Mouse (Mus musculus): ENCODE results near the gene Plin3. TPM values are rescaled to one million over a fixed set of nuclear protein-coding genes. Genes with fewer than 3 reads are reported as not detected.

Plin3 gene
- total RNA-seq (2023), result 10 to 100 TPM; 44.9 to 47.3 TPM

DNA sequence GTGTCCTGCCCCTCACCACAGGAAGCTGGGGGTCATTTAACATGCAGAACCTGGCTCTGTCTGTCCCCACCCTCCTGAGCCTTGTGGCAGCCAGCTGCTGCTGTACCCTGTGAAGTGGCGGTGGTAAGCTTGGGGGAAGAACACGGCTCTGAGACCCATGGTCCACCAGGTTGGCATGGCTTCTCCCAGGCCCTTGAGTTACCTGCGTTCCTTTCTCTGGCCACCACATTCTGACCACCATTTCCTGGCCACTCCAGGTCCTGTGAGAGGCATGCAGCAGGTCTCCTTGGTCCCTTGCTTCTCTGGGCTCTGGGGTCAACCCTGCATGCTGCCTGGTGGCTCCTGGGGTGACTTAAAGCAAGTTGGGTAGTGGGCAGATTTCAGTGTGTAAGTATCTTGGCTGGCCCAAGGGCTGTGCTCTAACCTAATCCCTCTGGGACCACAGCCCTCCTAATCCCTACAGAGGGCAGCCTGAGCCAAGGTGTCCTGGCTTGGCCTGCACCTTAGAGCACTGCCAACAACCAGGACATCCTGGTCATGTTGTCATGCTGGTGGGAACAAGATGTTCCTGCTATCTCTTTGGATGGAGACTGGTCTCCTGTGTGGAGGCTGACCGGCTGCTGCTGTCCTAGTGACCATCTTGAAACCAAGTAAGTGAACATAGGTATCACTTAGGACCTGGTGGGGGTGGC is at the start of gene Plin3:
Gene Plin3, minus strand, starts transcription at position 343 of the 692 bp plus-strand sequence.

DNA sequence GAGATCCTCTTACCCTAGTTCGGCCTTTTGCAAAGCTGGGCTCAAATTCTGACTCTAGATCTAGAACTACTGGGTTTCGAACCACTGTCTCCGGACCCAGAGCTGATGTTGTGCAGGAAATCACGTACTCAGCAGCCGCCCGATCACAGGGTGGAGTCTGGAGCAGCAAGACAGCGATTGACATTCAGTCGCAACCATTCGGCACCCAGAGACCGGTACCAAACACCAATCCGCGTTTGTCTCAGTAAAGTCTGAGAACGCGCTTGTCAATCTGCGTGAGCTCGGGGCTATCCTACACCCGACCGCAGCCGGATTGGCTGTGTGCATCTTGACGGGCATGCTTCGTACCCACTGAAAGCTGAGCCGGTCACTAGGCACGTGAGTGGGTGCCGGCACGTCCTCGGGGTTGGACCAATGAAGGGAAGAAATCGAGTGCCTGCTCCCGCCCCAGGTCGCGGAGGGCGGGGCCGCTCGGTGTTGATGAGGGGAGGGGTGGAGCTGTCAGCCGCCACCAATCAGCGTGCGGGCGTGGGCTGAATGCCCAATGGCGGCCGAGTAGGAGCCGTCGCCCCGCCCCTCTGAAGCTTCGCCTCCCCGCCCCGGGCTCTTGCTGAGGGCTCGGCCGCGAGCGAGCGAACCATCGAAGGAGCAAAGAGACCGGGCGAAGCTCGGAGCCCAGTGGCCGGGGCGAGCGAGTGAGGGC is 32.9 kb upstream of the Plin3 start, which contains the start of gene Kdm4b:
Gene Kdm4b, plus strand, starts transcription at position 613 of the 703 bp plus-strand sequence.

DNA sequence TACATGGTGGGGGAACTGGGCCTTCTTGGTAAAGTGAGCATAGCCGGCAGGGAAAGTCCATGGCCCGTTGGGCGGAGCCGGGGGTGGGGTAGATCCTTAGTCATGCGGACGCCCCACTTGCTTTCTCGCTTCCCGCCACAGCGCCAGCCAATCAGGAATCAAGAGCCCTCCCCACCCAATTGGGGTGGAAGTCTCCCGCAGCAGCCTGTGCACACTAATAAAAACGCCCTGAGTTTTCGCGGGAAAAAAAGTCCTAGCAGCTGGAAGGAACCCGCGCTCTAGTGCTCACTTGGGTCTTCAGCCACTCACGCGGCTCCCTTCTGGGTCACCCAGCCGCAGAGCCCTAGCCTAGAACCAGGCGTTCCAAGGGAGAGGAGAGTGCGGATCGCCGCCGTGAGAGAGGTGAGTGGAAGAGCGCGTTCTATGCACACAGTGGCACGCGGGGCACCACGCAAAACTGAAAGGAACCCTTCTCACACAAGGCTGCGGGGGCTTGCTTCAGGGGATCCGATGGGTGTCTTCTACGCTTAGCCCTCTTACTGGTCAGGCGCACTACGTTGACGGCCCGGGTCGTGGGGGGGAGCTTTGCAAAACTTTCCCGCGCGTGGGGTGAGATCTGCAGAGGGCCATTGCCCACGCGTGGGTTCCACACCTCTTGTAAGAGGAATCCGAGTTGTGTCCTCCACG is 10.6 kb upstream of the Plin3 start, which contains the start of gene Uhrf1:
Gene Uhrf1, plus strand, starts transcription at position 162 of the 687 bp plus-strand sequence.

DNA sequence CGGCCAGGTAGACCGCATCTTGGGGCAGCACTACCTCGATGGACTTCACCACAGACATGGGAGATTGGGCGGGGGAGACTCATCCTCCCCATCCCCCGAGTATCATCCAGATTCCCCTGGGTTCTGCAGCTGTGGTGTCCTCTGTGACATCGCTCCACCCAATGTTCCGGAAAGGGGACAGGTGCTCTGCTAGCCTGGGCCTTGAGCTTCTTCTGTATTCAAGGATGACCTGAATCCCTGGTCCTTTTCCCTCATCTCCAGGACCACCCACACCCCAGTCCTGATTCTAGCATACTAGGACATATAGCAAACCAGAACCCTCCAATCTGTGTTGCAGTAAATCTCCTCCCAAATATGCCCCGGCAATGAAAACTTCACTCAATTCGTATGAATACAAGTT is 7.5 kb upstream of the Plin3 start, which contains the start of gene Arrdc5:
Gene Arrdc5, minus strand, starts transcription at position 101 of the 400 bp plus-strand sequence.

GRCm38 (mm10) chr17:56276643-56277566 is 15.8 kb downstream of the Plin3 start, which contains the start of gene Ticam1:
Gene Ticam1, minus strand, starts transcription at chr17:56276786.

DNA sequence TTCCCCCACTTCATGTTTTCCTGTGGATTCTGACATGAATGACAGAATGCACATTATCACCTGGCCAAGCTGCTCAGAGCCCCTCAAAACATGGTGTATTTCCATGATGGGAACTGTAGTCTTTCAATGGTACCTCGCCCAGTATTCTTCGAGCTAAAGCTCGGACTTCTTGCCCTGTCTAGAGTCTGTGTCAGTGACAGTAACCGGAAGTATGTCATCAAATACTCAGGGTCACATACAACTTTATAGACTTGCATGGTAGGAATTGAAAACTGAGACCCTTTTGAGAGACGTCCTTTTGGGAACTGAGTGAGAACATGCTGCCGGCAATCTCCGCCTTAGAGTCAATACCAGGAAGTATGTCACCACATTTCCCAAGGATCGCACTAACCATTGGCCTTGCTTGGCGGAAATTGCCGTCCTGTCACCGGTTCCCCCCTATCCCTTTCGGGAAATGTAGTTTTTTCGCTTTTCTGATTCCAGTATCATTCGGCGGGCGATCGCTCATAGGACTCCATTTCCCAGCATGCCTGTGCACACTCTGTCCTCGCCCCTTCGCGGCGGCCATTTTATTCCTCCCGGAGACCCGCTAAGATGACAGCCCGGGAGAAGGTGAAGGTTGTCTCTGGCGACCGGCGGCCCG is 36.3 kb downstream of the Plin3 start, which contains the start of gene Fem1a:
Gene Fem1a, plus strand, starts transcription at position 572 of the 643 bp plus-strand sequence.

Other genes starting within 250 kb of the Plin3 start
- gene Ubxn6, start 217.8 kb downstream of the Plin3 start, total RNA-seq (2023), result 10 to 100 TPM; 24.1 to 29.2 TPM
- gene Hdgfl2, start 213.2 kb downstream of the Plin3 start, total RNA-seq (2023), result 10 to 100 TPM; 49.3 to 54.5 TPM
- gene Plin4, start 183.1 kb downstream of the Plin3 start, total RNA-seq (2023), result under 1 TPM; 0.28 to 0.49 TPM
- 1 to 10 TPM in 1 of 2 experiments, under 1 TPM in 1; 0.94 to 1.9 TPM for gene Plin5, start 175.3 kb downstream of the Plin3 start, total RNA-seq (2023)
- 100 to 1,000 TPM; 184 to 229 TPM for gene Lrg1, start 170.9 kb downstream of the Plin3 start, total RNA-seq (2023)
- gene Sema6b, start 152.5 kb downstream of the Plin3 start, total RNA-seq (2023), result 1 to 10 TPM; 5.7 to 5.8 TPM
- gene Tnfaip8l1, start 130.4 kb downstream of the Plin3 start, total RNA-seq (2023), result 1 to 10 TPM; 2.2 to 2.3 TPM
- gene Mydgf, start 109.0 kb downstream of the Plin3 start, total RNA-seq (2023), result 10 to 100 TPM; 30.2 to 32.1 TPM
- 10 to 100 TPM; 34.8 to 38.4 TPM for gene Dpp9, start 74.0 kb downstream of the Plin3 start, total RNA-seq (2023)
- gene Fem1a, start 36.1 kb downstream of the Plin3 start, total RNA-seq (2023), result 10 to 100 TPM; 13.9 to 14.6 TPM
- gene Ticam1, start 16.1 kb downstream of the Plin3 start, total RNA-seq (2023), result 10 to 100 TPM; 12.9 to 13.2 TPM
- not detected for gene Arrdc5, start 7.4 kb upstream of the Plin3 start, total RNA-seq (2023)
- gene Uhrf1, start 10.4 kb upstream of the Plin3 start, total RNA-seq (2023), result 100 to 1,000 TPM in 1 of 2 experiments, 10 to 100 TPM in 1; 87.5 to 111 TPM
- gene Kdm4b, start 33.2 kb upstream of the Plin3 start, total RNA-seq (2023), result 10 to 100 TPM; 19.0 to 22.6 TPM
- gene Ptprs, start 183.6 kb upstream of the Plin3 start, total RNA-seq (2023), result 10 to 100 TPM; 22.9 to 28.8 TPM
- gene Znrf4, start 219.6 kb upstream of the Plin3 start, total RNA-seq (2023), result not detected